Mouse (Mus musculus) lung, embryonic 15.5 days (tissue): Measurements from ENCODE around the gene Cyth2. TPM values are rescaled to one million over a fixed set of nuclear protein-coding genes. Genes with fewer than 3 reads are reported as not detected.

ENCODE experiments used
- ATAC-seq: fragments of 200-750 bp; cut with Nextera tagmentation; 2 replicates; pipeline ENCODE4 v1.8.0; 2017; ENCODE audit warnings: moderate number of reproducible peaks, borderline replicate concordance; ENCODE audit not compliant: low FRiP score, low TSS enrichment; ENCODE audit errors: extremely low read depth
- H3K27ac ChIP-seq: fragments of 300-500 bp; sonication (generic); 2 replicates; pipeline ENCODE4 v1.5.1; 2015; ENCODE audit warnings: moderate library complexity, mild to moderate bottlenecking, inconsistent platforms
- H3K27me3 ChIP-seq: fragments of 300-500 bp; sonication (generic); 2 replicates; pipeline ENCODE4 v1.6.1; 2015; ENCODE audit warnings: inconsistent platforms
- H3K36me3 ChIP-seq: fragments of 300-500 bp; sonication (generic); 2 replicates; pipeline ENCODE4 v1.6.1; 2015; ENCODE audit warnings: inconsistent platforms
- H3K4me1 ChIP-seq: fragments of 300-500 bp; sonication (generic); 2 replicates; pipeline ENCODE4 v1.6.1; 2015; ENCODE audit warnings: inconsistent platforms
- H3K4me2 ChIP-seq: fragments of 300-500 bp; sonication (generic); 2 replicates; pipeline ENCODE4 v1.6.1; 2015; ENCODE audit warnings: inconsistent platforms, mild to moderate bottlenecking, moderate library complexity
- H3K4me3 ChIP-seq: fragments of 300-500 bp; sonication (generic); 2 replicates; pipeline ENCODE4 v1.5.1; 2015; ENCODE audit warnings: mild to moderate bottlenecking, inconsistent platforms
- H3K9ac ChIP-seq: fragments of 300-500 bp; sonication (generic); 2 replicates; pipeline ENCODE4 v1.6.1; 2015; ENCODE audit warnings: inconsistent platforms
- H3K9me3 ChIP-seq: fragments of 300-500 bp; sonication (generic); 2 replicates; pipeline ENCODE4 v1.6.1; 2016; ENCODE audit warnings: inconsistent platforms
- WGBS: fragments of 180-500 bp; shearing (Covaris S2); methylation state at CpG from one replicate; pipeline ENCODE4 v1.1.7; 2015; 5-methylcytosine and 5-hydroxymethylcytosine counted together
- polyA plus RNA-seq: library from polyadenylated mRNA; unstranded; fragments of >200 nt; fragmentation: Nextera tagmentation; extraction: Ambion mirVana; gene quantifications from 2 replicates; pipeline ENCODE4 v1.2.1, GENCODE M21; 2015

Gene Cyth2
- polyA plus RNA-seq, 1 experiment from 2014 or later: 122 TPM

DNA sequence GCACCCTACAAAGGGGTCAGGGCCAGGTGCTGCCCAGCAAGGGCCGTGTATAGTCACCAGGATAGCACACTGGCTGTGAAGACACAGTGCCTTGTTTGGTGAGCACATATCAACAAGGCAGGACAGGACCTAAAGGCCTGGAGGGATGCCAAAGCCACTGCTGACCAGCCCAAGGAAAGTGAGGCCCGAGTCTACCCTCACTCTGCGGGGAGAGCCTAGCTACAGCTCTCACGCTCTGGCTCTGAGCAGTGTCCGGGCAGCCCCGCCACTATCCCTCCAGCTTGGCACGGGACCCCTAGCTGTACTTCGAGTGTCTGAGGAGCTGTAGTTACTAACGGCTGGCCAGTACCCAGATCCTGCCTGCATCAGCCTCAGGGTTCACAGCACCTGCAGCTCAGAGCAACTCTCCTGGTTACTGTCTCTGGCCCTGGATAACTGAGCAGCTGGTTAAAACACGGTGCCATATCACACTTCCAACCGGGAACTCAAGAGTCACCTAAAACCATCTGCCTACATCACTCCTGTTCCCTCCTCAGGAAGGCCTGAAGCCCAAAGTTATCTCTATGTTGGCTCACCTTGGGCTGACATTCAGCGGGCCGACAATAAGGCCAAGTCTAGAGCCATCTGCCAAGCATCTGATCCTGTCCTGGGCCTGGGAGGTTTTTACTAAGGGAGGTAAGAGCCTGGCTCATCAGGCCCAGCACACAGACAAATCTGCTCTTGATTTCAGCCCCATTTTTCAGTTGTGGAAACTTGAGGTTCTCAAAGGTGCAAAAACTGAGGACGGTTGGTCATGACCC, 4.9 kb downstream of the Cyth2 start:
- Histone ChIP-seq H3K27me3 (no peaks in the 10 kb centered on the region), H3K9me3 (no peaks in the 10 kb centered on the region), H3K4me1 (peaks cover 12% of the 10 kb centered on the region), H3K36me3 (peaks cover 65% of the 10 kb centered on the region), H3K27ac (no peak overlapping the region), H3K4me3 (no peak overlapping the region), H3K9ac (no peak overlapping the region), H3K4me2 (no peak overlapping the region)
- 80% methylated on average over 14 of the region's 14 CpGs for WGBS
- no peak for ATAC-seq

- no peak overlapping the region for H3K4me2 ChIP-seq
- no peak overlapping the region for H3K9ac ChIP-seq
- no peaks in the 10 kb centered on the region for H3K27me3 ChIP-seq
- no peak overlapping the region for H3K4me3 ChIP-seq
- no peak for ATAC-seq
- 45% methylated on average over 11 of the region's 11 CpGs for WGBS
- no peak overlapping the region for H3K27ac ChIP-seq
- no peaks in the 10 kb centered on the region for H3K9me3 ChIP-seq
- peaks cover 12% of the 10 kb centered on the region for H3K4me1 ChIP-seq
- peaks cover 65% of the 10 kb centered on the region for H3K36me3 ChIP-seq
Observed at GRCm38 (mm10) chr7:45808471-45808870, 5.9 kb downstream of the Cyth2 start.

DNA sequence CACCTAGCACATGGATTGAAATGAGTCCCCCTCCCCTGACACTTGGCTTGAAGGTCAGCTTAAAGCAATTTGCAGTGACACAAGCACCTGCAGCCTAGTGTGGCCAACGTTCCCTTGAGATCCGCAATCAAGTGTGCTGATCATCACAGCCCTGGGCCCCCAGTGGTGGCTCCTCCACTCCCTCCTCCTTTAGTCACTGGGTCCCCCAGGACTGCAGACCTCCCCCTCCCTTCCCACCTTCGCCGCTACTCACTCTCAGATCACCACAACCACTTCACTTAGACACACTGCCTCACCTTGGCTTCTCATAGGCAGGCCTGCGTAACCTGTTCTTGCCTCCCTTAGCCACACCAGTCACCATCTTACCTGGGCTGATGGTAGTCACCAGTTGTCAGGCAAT, 8.4 kb downstream of the Cyth2 start:
- Histone ChIP-seq H3K4me3 (no peak overlapping the region), H3K4me2 (no peak overlapping the region), H3K4me1 (peaks cover 3% of the 10 kb centered on the region), H3K27ac (no peak overlapping the region), H3K27me3 (no peaks in the 10 kb centered on the region), H3K36me3 (peaks cover 45% of the 10 kb centered on the region), H3K9ac (no peak overlapping the region), H3K9me3 (no peaks in the 10 kb centered on the region)
- no peak for ATAC-seq
- WGBS: 51% methylated on average over 5 of the region's 5 CpGs

GRCm38 (mm10) chr7:45802551-45802950, 11.8 kb downstream of the Cyth2 start:
- 88% methylated on average over 6 of the region's 6 CpGs for whole genome bisulfite sequencing
- Histone ChIP-seq H3K4me1 (peaks cover 26% of the 10 kb centered on the region), H3K36me3 (peaks cover 11% of the 10 kb centered on the region), H3K4me3 (no peak overlapping the region), H3K27ac (no peak overlapping the region), H3K9ac (no peak overlapping the region), H3K27me3 (peaks cover 29% of the 10 kb centered on the region), H3K4me2 (no peak overlapping the region), H3K9me3 (no peaks in the 10 kb centered on the region)
- no peak for ATAC-seq

GRCm38 (mm10) chr7:45801348-45801747, 13.0 kb downstream of the Cyth2 start:
- peak overlapping the region; percentile 50; the same call in 1 of the 2 replicates for H3K27ac ChIP-seq
- peaks cover 38% of the 10 kb centered on the region for H3K27me3 ChIP-seq
- H3K36me3 ChIP-seq: no peaks in the 10 kb centered on the region
- H3K4me3 ChIP-seq: peak overlapping the region; percentile 34
- WGBS: 2% methylated on average over 12 of the region's 12 CpGs
- peaks cover 27% of the 10 kb centered on the region for H3K4me1 ChIP-seq
- H3K9ac ChIP-seq: no peak overlapping the region
- peak overlapping the region; percentile 64 for H3K4me2 ChIP-seq
- peak; percentile 46; the same call in 1 of the 2 replicates for ATAC-seq
- H3K9me3 ChIP-seq: no peaks in the 10 kb centered on the region

DNA sequence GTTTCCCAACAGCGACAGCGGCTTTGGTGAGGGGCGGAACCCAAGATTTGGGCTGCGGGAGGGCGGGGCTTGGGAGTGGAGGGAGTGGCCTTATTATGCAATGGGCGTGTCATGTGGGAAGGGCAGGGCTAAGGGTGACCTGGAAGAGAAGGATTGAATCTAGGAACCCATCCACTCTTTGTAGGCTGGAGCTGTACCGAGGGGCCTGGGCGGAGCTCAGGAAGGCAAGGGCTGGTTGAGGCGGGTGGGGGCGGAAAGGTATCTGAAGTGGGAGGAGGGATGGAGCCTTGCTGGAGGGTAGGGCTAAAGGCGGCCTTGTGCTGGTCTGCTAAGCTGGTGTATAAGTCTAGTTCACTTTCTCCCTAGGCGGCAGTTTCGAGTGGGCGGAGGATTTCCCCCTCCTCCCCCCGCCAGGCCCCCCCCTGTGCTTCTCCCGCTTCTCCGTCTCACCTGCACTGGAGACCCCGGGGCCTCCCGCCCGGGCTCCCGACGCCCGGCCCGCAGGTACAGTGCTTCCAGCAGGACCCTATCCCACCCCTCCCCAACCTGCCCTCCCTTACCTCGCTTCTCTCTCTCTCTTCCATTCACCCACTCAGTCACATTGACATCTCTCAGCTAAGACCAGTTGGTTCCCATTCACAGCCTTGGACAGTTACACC, 13.7 kb downstream of the Cyth2 start:
- H3K9me3 ChIP-seq: no peaks in the 10 kb centered on the region
- no peaks in the 10 kb centered on the region for H3K36me3 ChIP-seq
- H3K9ac ChIP-seq: no peak overlapping the region
- H3K4me2 ChIP-seq: peak overlapping the region; percentile 64
- H3K4me3 ChIP-seq: peak overlapping the region; percentile 34
- peaks cover 27% of the 10 kb centered on the region for H3K4me1 ChIP-seq
- peak overlapping the region; percentile 54; the same call in 1 of the 2 replicates for H3K27ac ChIP-seq
- peak; percentile 73 for ATAC-seq
- WGBS: 13% methylated on average over 23 of the region's 25 CpGs
- H3K27me3 ChIP-seq: peaks cover 38% of the 10 kb centered on the region

DNA sequence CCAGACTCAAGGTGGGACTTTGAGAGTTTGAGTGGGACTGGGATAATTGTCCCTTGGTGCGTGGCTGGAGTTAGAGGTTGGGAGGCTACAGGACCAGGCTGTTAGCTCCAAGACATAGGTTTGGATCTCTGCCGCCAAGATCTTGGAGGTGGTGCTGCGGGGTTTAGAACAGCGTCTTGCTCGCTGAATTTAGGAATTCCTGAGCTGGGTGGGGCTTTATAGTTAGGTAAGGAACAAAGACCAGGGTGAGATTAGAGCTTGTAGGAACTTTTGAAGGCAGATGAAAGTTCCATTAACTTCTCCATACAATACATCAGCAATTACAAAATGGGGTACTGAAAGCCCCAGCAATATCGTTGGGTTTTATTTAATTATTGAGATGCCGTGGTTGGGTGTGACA, 14.4 kb downstream of the Cyth2 start:
- ATAC-seq: no peak
- H3K9me3 ChIP-seq: no peaks in the 10 kb centered on the region
- peak overlapping the region; percentile 34 for H3K4me3 ChIP-seq
- no peaks in the 10 kb centered on the region for H3K36me3 ChIP-seq
- peaks cover 27% of the 10 kb centered on the region for H3K4me1 ChIP-seq
- H3K9ac ChIP-seq: no peak overlapping the region
- peak overlapping the region; percentile 64 for H3K4me2 ChIP-seq
- WGBS: 34% methylated on average over 7 of the region's 7 CpGs
- peak overlapping the region; percentile 54; the same call in 1 of the 2 replicates for H3K27ac ChIP-seq
- H3K27me3 ChIP-seq: peaks cover 38% of the 10 kb centered on the region

- no peak for ATAC-seq
- Histone ChIP-seq H3K27me3 (peaks cover 38% of the 10 kb centered on the region), H3K27ac (no peak overlapping the region), H3K9me3 (no peaks in the 10 kb centered on the region), H3K9ac (no peak overlapping the region), H3K4me2 (peak overlapping the region; percentile 84), H3K36me3 (no peaks in the 10 kb centered on the region), H3K4me1 (peaks cover 27% of the 10 kb centered on the region), H3K4me3 (peak overlapping the region; percentile 48; the same call in 1 of the 2 replicates)
- WGBS: 46% methylated on average over 7 of the region's 7 CpGs
Observed at GRCm38 (mm10) chr7:45798931-45799330, 15.4 kb downstream of the Cyth2 start.

DNA sequence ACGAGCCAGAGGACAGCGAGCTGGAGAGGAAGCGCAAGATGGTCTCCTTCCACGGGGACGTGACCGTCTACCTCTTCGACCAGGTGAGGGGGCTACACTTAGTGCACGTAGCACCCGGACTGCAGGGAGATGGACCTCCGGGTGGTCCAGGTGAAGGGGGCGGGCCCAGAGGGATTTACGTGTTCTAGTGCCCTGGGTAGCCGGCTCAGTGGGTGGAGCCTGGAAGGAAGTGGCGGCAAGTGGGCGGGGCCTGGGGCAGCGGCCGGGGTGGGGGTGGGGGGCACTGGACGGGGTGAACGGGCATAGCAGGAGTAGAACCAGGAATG, 15.9 kb downstream of the Cyth2 start:
- Histone ChIP-seq H3K4me2 (peak overlapping the region; percentile 84), H3K9ac (peak overlapping the region; percentile 44), H3K4me3 (peak overlapping the region; percentile 48), H3K36me3 (no peaks in the 10 kb centered on the region), H3K27me3 (peaks cover 38% of the 10 kb centered on the region), H3K27ac (no peak overlapping the region), H3K4me1 (peaks cover 27% of the 10 kb centered on the region), H3K9me3 (no peaks in the 10 kb centered on the region)
- 3% methylated on average over 19 of the region's 19 CpGs for WGBS
- ATAC-seq: no peak

- Histone ChIP-seq H3K27ac (no peak overlapping the region), H3K9ac (peak overlapping the region; percentile 44), H3K4me1 (peaks cover 27% of the 10 kb centered on the region), H3K27me3 (peaks cover 38% of the 10 kb centered on the region), H3K4me3 (peak overlapping the region; percentile 48), H3K36me3 (no peaks in the 10 kb centered on the region), H3K9me3 (no peaks in the 10 kb centered on the region), H3K4me2 (peak overlapping the region; percentile 84)
- WGBS: 2% methylated on average over 46 of the region's 60 CpGs
- ATAC-seq: no peak
Observed at GRCm38 (mm10) chr7:45797661-45798510, 16.5 kb downstream of the Cyth2 start.

DNA sequence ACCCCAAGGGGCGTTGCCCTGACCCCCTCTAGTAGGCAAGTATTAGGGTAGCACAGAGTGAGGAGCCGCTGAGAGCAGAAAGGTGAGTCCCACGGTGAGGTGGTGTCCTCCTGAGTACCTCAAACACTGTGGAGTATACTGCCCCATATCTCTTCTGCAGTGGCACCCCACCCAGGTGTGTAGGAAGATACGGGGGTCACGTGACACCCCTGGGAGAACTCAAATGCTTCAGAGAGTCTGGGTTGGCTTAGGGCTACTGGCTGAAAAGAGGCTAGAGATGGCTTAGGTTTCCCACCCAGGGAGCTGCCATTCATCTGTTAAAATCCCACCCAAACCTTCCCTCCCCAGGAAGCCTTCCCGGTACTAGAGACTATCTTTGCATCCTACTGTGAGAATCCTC, 17.4 kb downstream of the Cyth2 start:
- ATAC-seq: no peak
- H3K4me1 ChIP-seq: peaks cover 27% of the 10 kb centered on the region
- H3K9ac ChIP-seq: no peak overlapping the region
- peak overlapping the region; percentile 84 for H3K4me2 ChIP-seq
- no peaks in the 10 kb centered on the region for H3K9me3 ChIP-seq
- no peaks in the 10 kb centered on the region for H3K36me3 ChIP-seq
- H3K27me3 ChIP-seq: peaks cover 38% of the 10 kb centered on the region
- no peak overlapping the region for H3K27ac ChIP-seq
- WGBS: 48% methylated on average over 6 of the region's 6 CpGs
- no peak overlapping the region for H3K4me3 ChIP-seq
